9 mouse cellular contexts compared by ENCODE assay signal in the genomic region with DNA sequence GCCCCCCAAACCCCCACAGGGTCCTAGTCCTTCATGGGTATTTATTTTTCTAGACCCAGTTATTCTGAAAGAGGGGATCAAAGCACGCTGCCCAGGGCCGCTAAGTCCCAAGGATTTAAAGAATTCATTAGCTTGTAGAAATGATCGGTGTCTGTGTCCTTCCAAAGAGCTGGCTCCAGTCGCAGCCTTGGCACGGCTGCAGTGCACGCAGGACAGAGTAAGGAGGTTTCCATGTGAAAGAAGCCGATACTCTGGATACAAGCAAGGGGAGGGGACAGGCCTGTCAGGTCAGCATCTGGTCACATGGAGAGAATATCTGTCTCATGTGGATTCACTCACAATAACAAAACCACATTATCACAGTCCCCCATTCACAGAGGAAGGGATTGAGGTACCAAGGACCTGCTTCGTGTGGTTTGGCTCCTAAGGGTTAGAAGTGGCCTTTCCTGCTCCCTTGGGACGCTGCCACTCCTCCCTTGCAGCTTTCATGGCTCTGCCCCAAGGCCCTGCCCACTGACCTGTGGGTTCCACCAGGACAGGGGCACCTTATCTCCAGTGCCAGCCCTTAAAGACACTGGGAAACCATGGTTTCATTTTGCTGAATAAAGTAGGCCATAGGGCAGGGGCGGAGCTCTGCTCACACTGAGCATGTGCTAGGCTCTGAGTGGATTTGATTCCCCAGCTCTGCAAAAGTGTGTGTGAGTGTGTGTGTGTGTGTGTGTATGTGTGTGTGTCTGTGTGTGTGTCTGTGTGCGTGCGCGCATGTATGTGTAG. TPM values are rescaled to one million over a fixed set of nuclear protein-coding genes. Genes with fewer than 3 reads are reported as not detected.
DNase-seq lines count a peak whose midpoint lies in the region; ATAC-seq lines count a peak whose summit lies in the region.
"Had no signal": no experiment of that assay in that cellular context is flagged by ENCODE, and none has a peak within 500 bp of the region (broad histone marks: within the 10 kb centered on the region; RNA-seq: fewer than 3 reads in every experiment).

No protein-coding gene starts in this region.

- H3K4me1 ChIP-seq in stomach, embryonic 15.5 days = peaks cover 8% of the 10 kb centered on the region; the same call in 1 of the 2 replicates

- H3K27me3 ChIP-seq in stomach, embryonic 15.5 days (replicated peaks) = no peaks in the 10 kb centered on the region

- H3K4me2 ChIP-seq in stomach, embryonic 15.5 days = no peak overlapping the region

- H3K27ac ChIP-seq in stomach, embryonic 15.5 days = peak overlapping the region; percentile 52

- H3K9ac ChIP-seq in stomach, embryonic 15.5 days = no peak overlapping the region

- no peaks in the 10 kb centered on the region for H3K36me3 ChIP-seq in stomach, embryonic 15.5 days

- H3K9me3 ChIP-seq in stomach, embryonic 15.5 days = no peaks in the 10 kb centered on the region

- WGBS in stomach, embryonic 15.5 days = 72% methylated on average over 13 of the region's 13 CpGs

- DNase-seq in adrenal gland, adult 2 months = peak; percentile 73
- no peak for DNase-seq in adrenal gland, adult 18-20 months (ENCODE audit: low spot score in 2 of 2)
- peak; percentile 81 for DNase-seq in ovary, adult 18-20 months (ENCODE audit: low spot score)
- DNase-seq in ovary, postnatal 14 days (ENCODE audit: low spot score) = no peak
- peak; percentile 50 for DNase-seq in kidney, postnatal 14 days
- no peak for DNase-seq in urinary bladder, postnatal 4 days (ENCODE audit: low spot score in 2 of 2)
- DNase-seq: B cell, adult 2 months had no signal

- ATAC-seq in stomach, embryonic 15.5 days (ENCODE audit: insufficient read depth, low FRiP score, low read depth) = peak; percentile 19; the same call in 1 of the 2 replicates
- no peak for ATAC-seq in inflammation-experienced regulatory T-cells, adult 6 months

- no peak overlapping the region for H3K4me3 ChIP-seq in stomach, embryonic 15.5 days (replicated peaks)

RNA-seq across cellular contexts. Expression of gene Slc25a33, which starts 15.5 kb away (rescaled TPM):
- 10 to 100 TPM; 18.7 to 26.7 TPM for total RNA-seq in adrenal gland, adult 2 months (2021)
- 29.0 and 43.2 TPM in 2 replicates for polyA plus RNA-seq in adrenal gland, adult 2 months (2012; rRNA removed)
- total RNA-seq in adrenal gland, adult 18-20 months (2021) = 10 to 100 TPM; 16.3 to 24.3 TPM
- 10.4 and 10.6 TPM in 2 replicates for polyA plus RNA-seq in stomach, embryonic 15.5 days (2015; fragmentation: Nextera tagmentation; extraction: Ambion mirVana)
- polyA plus RNA-seq in inflammation-experienced regulatory T-cells, adult 6 months (2017; shearing (Covaris generic)) = 1 to 10 TPM; 2.5 to 7.1 (median 3.4) TPM

RNA-seq across cellular contexts. Expression of gene Tmem201, which starts 51.8 kb away (rescaled TPM):
- 10 to 100 TPM; 30.0 to 31.0 TPM for total RNA-seq in adrenal gland, adult 2 months (2021)
- polyA plus RNA-seq in adrenal gland, adult 2 months (2012; rRNA removed) = 85.3 and 95.4 TPM in 2 replicates
- 10 to 100 TPM; 27.8 to 29.0 TPM for total RNA-seq in adrenal gland, adult 18-20 months (2021)
- 24.0 and 26.8 TPM in 2 replicates for polyA plus RNA-seq in stomach, embryonic 15.5 days (2015; fragmentation: Nextera tagmentation; extraction: Ambion mirVana)
- 1 to 10 TPM; 4.6 to 8.9 (median 6.0) TPM for polyA plus RNA-seq in inflammation-experienced regulatory T-cells, adult 6 months (2017; shearing (Covaris generic))

Comparison
In these comparisons a context has a peak if more than half of its experiments do, and no peak if none do; other contexts are left out.
1. DNase-seq: peak in adrenal gland, adult 2 months (single experiment), ovary, adult 18-20 months (single experiment) and kidney, postnatal 14 days (single experiment); none in adrenal gland, adult 18-20 months (0 of 2), ovary, postnatal 14 days (single experiment) and urinary bladder, postnatal 4 days (0 of 2).